Comparison of ENCODE assay signal across 11 mouse cellular contexts in the genomic region with DNA sequence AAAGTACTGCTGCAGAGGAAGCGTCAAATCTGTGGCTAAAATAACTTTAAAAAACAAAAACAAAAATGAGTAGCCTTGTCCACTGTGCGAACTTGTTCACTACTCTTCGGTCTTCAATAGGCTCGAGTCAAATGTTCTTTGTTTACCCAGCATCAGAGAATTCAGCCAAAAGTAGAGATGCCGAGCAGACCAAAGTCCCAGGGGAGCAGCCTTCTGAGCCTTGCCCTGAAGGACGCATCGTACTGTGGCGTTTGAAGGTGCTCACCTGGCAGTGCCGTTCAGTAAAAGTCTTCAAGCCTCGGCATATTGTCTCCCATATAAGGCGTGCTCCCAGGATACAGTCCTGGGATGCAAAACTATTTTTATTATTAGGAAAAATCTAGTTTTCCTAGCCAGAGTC. TPM values are rescaled to one million over a fixed set of nuclear protein-coding genes. Genes with fewer than 3 reads are reported as not detected.
DNase-seq lines count a peak whose midpoint lies in the region; ATAC-seq and TF ChIP-seq lines count a peak whose summit lies in the region.
"Had no signal": no experiment of that assay in that cellular context is flagged by ENCODE, and none has a peak within 500 bp of the region (broad histone marks: within the 10 kb centered on the region; RNA-seq: fewer than 3 reads in every experiment).

No protein-coding gene starts in this region.

- H3K4me2 ChIP-seq in forebrain, embryonic 12.5 days = 0 out of 2 replicates have a peak overlapping the region, but pooled peaks have one; percentile 13
- peak overlapping the region; percentile 20 for H3K4me2 ChIP-seq in liver, embryonic 15.5 days
- no peak overlapping the region; the same call in 1 of the 2 replicates for H3K4me2 ChIP-seq in liver, embryonic 12.5 days
- peak overlapping the region; percentile 35 for H3K4me2 ChIP-seq in forebrain, embryonic 15.5 days (replicated peaks)
- H3K4me2 ChIP-seq in myocyte (ENCODE audit: low read depth) = peak overlapping the region; percentile 92

- H3K4me1 ChIP-seq in forebrain, embryonic 12.5 days = peaks cover 65% of the 10 kb centered on the region
- H3K4me1 ChIP-seq in forebrain, embryonic 10.5 days = peaks cover 70% of the 10 kb centered on the region
- peaks cover 19% of the 10 kb centered on the region for H3K4me1 ChIP-seq in liver, embryonic 15.5 days (replicated peaks)
- H3K4me1 ChIP-seq in liver, embryonic 12.5 days = peaks cover 46% of the 10 kb centered on the region
- peaks cover 56% of the 10 kb centered on the region for H3K4me1 ChIP-seq in forebrain, embryonic 15.5 days

- H3K36me3 ChIP-seq in forebrain, embryonic 12.5 days (replicated peaks) = no peaks in the 10 kb centered on the region
- no peaks in the 10 kb centered on the region for H3K36me3 ChIP-seq in forebrain, embryonic 10.5 days (replicated peaks)
- H3K36me3 ChIP-seq in liver, embryonic 15.5 days (replicated peaks) = no peaks in the 10 kb centered on the region
- H3K36me3 ChIP-seq in liver, embryonic 12.5 days = no peaks in the 10 kb centered on the region
- no peaks in the 10 kb centered on the region for H3K36me3 ChIP-seq in forebrain, embryonic 15.5 days
- H3K36me3 ChIP-seq in myocyte (ENCODE audit: control insufficient read depth, insufficient read depth) = peaks cover 13% of the 10 kb centered on the region

- DNase-seq in forebrain, embryonic 10.5 days (ENCODE audit: extremely low spot score, low spot score) = no peak
- no peak for DNase-seq in spleen, postnatal 4 days (ENCODE audit: low spot score in 2 of 2)
- no peak for DNase-seq in spleen, postnatal 36 days (ENCODE audit: low spot score in 2 of 2)
- DNase-seq: adrenal gland, postnatal 36 days; cerebellum, adult 9-10 months; heart, adult 11 months had no signal

- 66% methylated on average over 11 of the region's 11 CpGs for WGBS in forebrain, embryonic 12.5 days
- 89% methylated on average over 11 of the region's 11 CpGs for WGBS in forebrain, embryonic 10.5 days
- 60% methylated on average over 11 of the region's 11 CpGs for WGBS in liver, embryonic 15.5 days (ENCODE audit: insufficient replicate concordance)
- 67% methylated on average over 11 of the region's 11 CpGs for WGBS in liver, embryonic 12.5 days (ENCODE audit: insufficient replicate concordance)
- 26% methylated on average over 11 of the region's 11 CpGs for WGBS in forebrain, embryonic 15.5 days

- H3K4me3 ChIP-seq in forebrain, embryonic 12.5 days (replicated peaks) = no peak overlapping the region
- no peak overlapping the region for H3K4me3 ChIP-seq in forebrain, embryonic 10.5 days
- no peak overlapping the region for H3K4me3 ChIP-seq in liver, embryonic 15.5 days (replicated peaks)
- H3K4me3 ChIP-seq in liver, embryonic 12.5 days = no peak overlapping the region
- H3K4me3 ChIP-seq in forebrain, embryonic 15.5 days = no peak overlapping the region
- peak overlapping the region; percentile 99 for H3K4me3 ChIP-seq in myocyte

- H3K79me2 ChIP-seq in myocyte (ENCODE audit: control insufficient read depth, insufficient read depth) = peaks cover 97% of the 10 kb centered on the region

- no peak for ATAC-seq in forebrain, embryonic 12.5 days (ENCODE audit: low FRiP score)
- no peak for ATAC-seq in liver, embryonic 15.5 days (ENCODE audit: insufficient read depth)
- no peak for ATAC-seq in liver, embryonic 12.5 days
- ATAC-seq in forebrain, embryonic 15.5 days (replicated peaks) = 0 out of 2 replicates have a peak, but pooled peaks have one; percentile 20

- peaks cover 11% of the 10 kb centered on the region for H3K27me3 ChIP-seq in forebrain, embryonic 12.5 days
- H3K27me3 ChIP-seq in forebrain, embryonic 10.5 days (ENCODE audit: poor library complexity, severe bottlenecking) = peaks cover 22% of the 10 kb centered on the region
- H3K27me3 ChIP-seq in liver, embryonic 15.5 days = peaks cover 31% of the 10 kb centered on the region
- peaks cover 16% of the 10 kb centered on the region for H3K27me3 ChIP-seq in liver, embryonic 12.5 days (replicated peaks)
- no peaks in the 10 kb centered on the region for H3K27me3 ChIP-seq in forebrain, embryonic 15.5 days
- H3K27me3 ChIP-seq in myocyte (ENCODE audit: control insufficient read depth, insufficient read depth, insufficient read length) = no peaks in the 10 kb centered on the region

- TF ChIP-seq POLR2A in myocyte (IDR thresholded peaks at IDR 0.05; ENCODE audit: insufficient read length, low read depth) = no peak

- H3K9me3 ChIP-seq in forebrain, embryonic 12.5 days = no peaks in the 10 kb centered on the region
- no peaks in the 10 kb centered on the region for H3K9me3 ChIP-seq in forebrain, embryonic 10.5 days
- H3K9me3 ChIP-seq in liver, embryonic 15.5 days (replicated peaks) = no peaks in the 10 kb centered on the region
- H3K9me3 ChIP-seq in liver, embryonic 12.5 days (replicated peaks) = no peaks in the 10 kb centered on the region
- no peaks in the 10 kb centered on the region for H3K9me3 ChIP-seq in forebrain, embryonic 15.5 days

- H3K9ac ChIP-seq in forebrain, embryonic 12.5 days = no peak overlapping the region
- H3K9ac ChIP-seq in liver, embryonic 15.5 days = no peak overlapping the region
- H3K9ac ChIP-seq in liver, embryonic 12.5 days = no peak overlapping the region
- H3K9ac ChIP-seq in forebrain, embryonic 15.5 days (replicated peaks) = no peak overlapping the region

- peak overlapping the region; percentile 54; the same call in 1 of the 2 replicates for H3K27ac ChIP-seq in forebrain, embryonic 12.5 days
- no peak overlapping the region; the same call in 1 of the 2 replicates for H3K27ac ChIP-seq in forebrain, embryonic 10.5 days
- no peak overlapping the region for H3K27ac ChIP-seq in liver, embryonic 15.5 days (replicated peaks)
- H3K27ac ChIP-seq in liver, embryonic 12.5 days = no peak overlapping the region
- H3K27ac ChIP-seq in forebrain, embryonic 15.5 days (replicated peaks) = peak overlapping the region; percentile 78

- H3ac ChIP-seq in myocyte (ENCODE audit: control insufficient read depth, insufficient read length) = no peak overlapping the region

TF ChIP-seq in myocyte, 11 proteins besides CTCF, POLR2A, EP300 and RAD21:
- no peak for TF ChIP-seq POLR2AphosphoS2 (IDR thresholded peaks at IDR 0.05; ENCODE audit: insufficient read length, low read depth)
- TF ChIP-seq SRF (IDR thresholded peaks at IDR 0.05; ENCODE audit: control insufficient read depth, insufficient read length, low read depth) = no peak
- no peak for TF ChIP-seq USF1 (IDR thresholded peaks at IDR 0.05; ENCODE audit: low read depth)
- no peak for TF ChIP-seq MYOG (IDR thresholded peaks at IDR 0.05; ENCODE audit: control insufficient read depth in 1 of 3, insufficient read depth in 1 of 3, insufficient read length in 2 of 3, low read depth in 2 of 3)

RNA-seq across cellular contexts. Expression of gene Egln3, which starts 5.8 kb away (rescaled TPM):
- polyA plus RNA-seq in forebrain, embryonic 12.5 days (2016; fragmentation: Nextera tagmentation; extraction: Ambion mirVana) = 3.8 and 3.9 TPM in 2 replicates
- polyA plus RNA-seq in forebrain, embryonic 10.5 days (2016; fragmentation: Nextera tagmentation; extraction: Ambion mirVana) = 3.2 and 3.4 TPM in 2 replicates
- 2.3 and 3.5 TPM in 2 replicates for polyA plus RNA-seq in liver, embryonic 15.5 days (2015; fragmentation: Nextera tagmentation; extraction: Ambion mirVana)
- polyA plus RNA-seq in liver, embryonic 12.5 days (2016; fragmentation: Nextera tagmentation; extraction: Ambion mirVana) = 3.5 and 3.8 TPM in 2 replicates
- polyA plus RNA-seq in forebrain, embryonic 15.5 days (2015; fragmentation: Nextera tagmentation; extraction: Ambion mirVana) = 7.1 and 7.7 TPM in 2 replicates
- polyA plus RNA-seq in myocyte (2012; fragmentation: generic; extraction: Trizol) = 130 TPM

Comparison
In these comparisons a context has a peak if more than half of its experiments do, and no peak if none do; other contexts are left out.
1. H3K27ac ChIP-seq: peak in forebrain, embryonic 12.5 days (single experiment) and forebrain, embryonic 15.5 days (single experiment); none in forebrain, embryonic 10.5 days (single experiment), liver, embryonic 15.5 days (single experiment) and liver, embryonic 12.5 days (single experiment).
2. RNA of gene Egln3, which starts 5.8 kb away (polyA plus RNA-seq): 130 TPM in myocyte (single experiment); 7.1 to 7.7 TPM in forebrain, embryonic 15.5 days, 3.5 to 3.8 TPM in liver, embryonic 12.5 days, 3.8 to 3.9 TPM in forebrain, embryonic 12.5 days, 3.2 to 3.4 TPM in forebrain, embryonic 10.5 days and 2.3 to 3.5 TPM in liver, embryonic 15.5 days; every median in the first group is over 10 times any median in the second.